Mouse (Mus musculus): ENCODE data around the gene Map2k2. TPM values are rescaled to one million over a fixed set of nuclear protein-coding genes. Genes with fewer than 3 reads are reported as not detected.

Gene Map2k2
- polyA plus RNA-seq, 1 experiment from 2014 or later: 213 TPM

DNA sequence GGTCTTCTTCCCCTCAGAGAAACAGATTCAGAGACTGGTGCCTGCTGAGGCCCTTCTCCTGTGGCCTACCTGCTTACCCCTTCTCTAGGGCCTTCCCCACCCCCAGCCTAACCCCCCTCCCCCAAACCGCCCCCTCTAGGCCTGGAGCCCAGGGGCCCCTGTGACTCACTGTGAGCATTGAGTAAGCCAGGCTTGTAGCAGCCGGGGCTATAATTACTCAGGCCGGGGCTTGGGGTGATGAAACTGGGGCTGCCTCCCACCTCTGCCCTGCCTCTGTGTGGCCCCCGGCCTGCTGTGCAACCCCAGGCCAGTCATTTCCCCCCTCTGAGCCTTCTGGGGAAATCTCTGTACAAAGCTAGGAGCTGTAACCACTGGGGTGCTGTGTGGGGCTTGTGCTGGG lies 40.6 kb downstream of the Map2k2 start:
- Histone ChIP-seq H3K9ac (peak overlapping the region; percentile 36; the same call in 1 of the 2 replicates), H3K36me3 (peaks cover 80% of the 10 kb centered on the region), H3K4me1 (peaks cover 29% of the 10 kb centered on the region), H3K27ac (no peak overlapping the region), H3K27me3 (no peaks in the 10 kb centered on the region), H3K9me3 (no peaks in the 10 kb centered on the region), H3K4me3 (no peak overlapping the region), H3K4me2 (no peak overlapping the region)
- WGBS: 83% methylated on average over 4 of the region's 4 CpGs
- no peak for ATAC-seq (ENCODE audit: insufficient number of reproducible peaks, insufficient read depth, low FRiP score, low TSS enrichment, low read depth)

GRCm38 (mm10) chr10:81151261-81151660 lies 45.5 kb downstream of the Map2k2 start:
- Histone ChIP-seq H3K36me3 (peaks cover 85% of the 10 kb centered on the region), H3K9ac (no peak overlapping the region), H3K4me2 (no peak overlapping the region), H3K4me3 (no peak overlapping the region), H3K27me3 (no peaks in the 10 kb centered on the region), H3K9me3 (no peaks in the 10 kb centered on the region), H3K4me1 (0 out of 2 replicates have a peak, but pooled peaks cover 4% of the 10 kb centered on the region), H3K27ac (no peak overlapping the region)
- ATAC-seq (ENCODE audit: insufficient number of reproducible peaks, insufficient read depth, low FRiP score, low TSS enrichment, low read depth): no peak
- WGBS: 79% methylated on average over 6 of the region's 6 CpGs

GRCm38 (mm10) chr10:81152609-81153008 lies 46.9 kb downstream of the Map2k2 start:
- H3K27ac ChIP-seq: peak overlapping the region; percentile 57; the same call in 1 of the 2 replicates

GRCm38 (mm10) chr10:81154313-81154712 lies 48.6 kb downstream of the Map2k2 start:
- Histone ChIP-seq H3K4me2 (no peak overlapping the region), H3K9me3 (no peaks in the 10 kb centered on the region), H3K27ac (peak overlapping the region; percentile 36; the same call in 1 of the 2 replicates), H3K27me3 (no peaks in the 10 kb centered on the region), H3K4me1 (no peaks in the 10 kb centered on the region), H3K9ac (no peak overlapping the region), H3K36me3 (peaks cover 82% of the 10 kb centered on the region), H3K4me3 (no peak overlapping the region)
- ATAC-seq (ENCODE audit: insufficient number of reproducible peaks, insufficient read depth, low FRiP score, low TSS enrichment, low read depth): no peak
- 90% methylated on average over 12 of the region's 12 CpGs for WGBS

More at GRCm38 (mm10) chr10:81152609-81153008, 46.9 kb downstream of the Map2k2 start:
- H3K9ac ChIP-seq: no peak overlapping the region
- H3K4me3 ChIP-seq: no peak overlapping the region
- H3K9me3 ChIP-seq: no peaks in the 10 kb centered on the region
- H3K4me2 ChIP-seq: no peak overlapping the region
- no peaks in the 10 kb centered on the region for H3K27me3 ChIP-seq
- peaks cover 85% of the 10 kb centered on the region for H3K36me3 ChIP-seq
- H3K4me1 ChIP-seq: no peaks in the 10 kb centered on the region
- 73% methylated on average over 12 of the region's 12 CpGs for WGBS
- ATAC-seq (ENCODE audit: insufficient number of reproducible peaks, insufficient read depth, low FRiP score, low TSS enrichment, low read depth): no peak

GRCm38 (mm10) chr10:81154736-81155135 lies 49.0 kb downstream of the Map2k2 start:
- no peak overlapping the region for H3K9ac ChIP-seq
- no peak overlapping the region for H3K4me3 ChIP-seq
- no peaks in the 10 kb centered on the region for H3K9me3 ChIP-seq
- H3K27ac ChIP-seq: peak overlapping the region; percentile 36; the same call in 1 of the 2 replicates
- WGBS: 79% methylated on average over 6 of the region's 6 CpGs
- H3K27me3 ChIP-seq: no peaks in the 10 kb centered on the region
- no peak overlapping the region for H3K4me2 ChIP-seq
- no peaks in the 10 kb centered on the region for H3K4me1 ChIP-seq
- ATAC-seq (ENCODE audit: insufficient number of reproducible peaks, insufficient read depth, low FRiP score, low TSS enrichment, low read depth): no peak
- peaks cover 80% of the 10 kb centered on the region for H3K36me3 ChIP-seq

GRCm38 (mm10) chr10:81161602-81162317 lies 56.0 kb downstream of the Map2k2 start:
- no peaks in the 10 kb centered on the region for H3K27me3 ChIP-seq
- 86% methylated on average over 8 of the region's 8 CpGs for WGBS
- H3K27ac ChIP-seq: no peak overlapping the region
- peaks cover 81% of the 10 kb centered on the region for H3K36me3 ChIP-seq
- H3K4me2 ChIP-seq: no peak overlapping the region
- ATAC-seq (ENCODE audit: insufficient number of reproducible peaks, insufficient read depth, low FRiP score, low TSS enrichment, low read depth): no peak
- 0 out of 2 replicates have a peak overlapping the region, but pooled peaks have one; percentile 27 for H3K9ac ChIP-seq
- H3K4me3 ChIP-seq: no peak overlapping the region
- peaks cover 11% of the 10 kb centered on the region for H3K4me1 ChIP-seq
- H3K9me3 ChIP-seq: no peaks in the 10 kb centered on the region

DNA sequence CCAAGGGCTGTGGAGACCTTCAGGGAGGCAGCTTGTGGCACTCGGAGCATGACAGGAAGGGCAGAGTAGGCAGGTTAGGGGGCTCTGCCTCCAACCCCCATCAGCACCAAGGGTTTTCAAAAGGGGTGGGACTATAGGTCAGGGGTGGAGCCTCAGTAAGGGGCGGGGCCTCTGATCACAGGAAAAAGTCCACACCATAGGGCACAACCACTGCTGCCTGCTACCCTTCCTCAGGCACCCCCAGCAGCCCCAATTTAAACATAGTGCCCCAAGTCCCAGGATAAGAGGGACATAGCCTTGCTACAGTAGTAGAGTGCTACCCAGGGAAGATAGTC lies 56.6 kb downstream of the Map2k2 start:
- H3K4me1 ChIP-seq: peaks cover 14% of the 10 kb centered on the region
- 74% methylated on average over 2 of the region's 2 CpGs for WGBS
- no peak overlapping the region for H3K4me3 ChIP-seq
- peaks cover 75% of the 10 kb centered on the region for H3K36me3 ChIP-seq
- no peaks in the 10 kb centered on the region for H3K27me3 ChIP-seq
- no peak overlapping the region for H3K4me2 ChIP-seq
- H3K27ac ChIP-seq: no peak overlapping the region
- H3K9ac ChIP-seq: 0 out of 2 replicates have a peak overlapping the region, but pooled peaks have one; percentile 27
- ATAC-seq (ENCODE audit: insufficient number of reproducible peaks, insufficient read depth, low FRiP score, low TSS enrichment, low read depth): no peak
- no peaks in the 10 kb centered on the region for H3K9me3 ChIP-seq

GRCm38 (mm10) chr10:81165118-81165517 lies 59.4 kb downstream of the Map2k2 start:
- Histone ChIP-seq H3K4me1 (peaks cover 21% of the 10 kb centered on the region), H3K9ac (peak overlapping the region; percentile 44; the same call in 1 of the 2 replicates), H3K9me3 (no peaks in the 10 kb centered on the region), H3K36me3 (peaks cover 52% of the 10 kb centered on the region), H3K27ac (no peak overlapping the region), H3K4me2 (no peak overlapping the region), H3K4me3 (no peak overlapping the region), H3K27me3 (no peaks in the 10 kb centered on the region)
- no peak for ATAC-seq (ENCODE audit: insufficient number of reproducible peaks, insufficient read depth, low FRiP score, low TSS enrichment, low read depth)
- 81% methylated on average over 8 of the region's 8 CpGs for WGBS

GRCm38 (mm10) chr10:81167200-81168086 lies 61.7 kb downstream of the Map2k2 start, which contains the start of gene Pias4:
Gene Pias4 (minus strand): TSS chr10:81167923.
- Histone ChIP-seq H3K9ac (peak within 1 kb of the TSS; percentile 89), H3K9me3 (no peaks in the 10 kb centered on the region), H3K4me2 (peak within 1 kb of the TSS; percentile 92), H3K36me3 (peaks cover 29% of the 10 kb centered on the region), H3K27ac (peak within 1 kb of the TSS; percentile 87), H3K4me3 (peak within 1 kb of the TSS; percentile 92), H3K27me3 (no peaks in the 10 kb centered on the region), H3K4me1 (peaks cover 21% of the 10 kb centered on the region)
- ATAC-seq (ENCODE audit: insufficient number of reproducible peaks, insufficient read depth, low FRiP score, low TSS enrichment, low read depth): peak; percentile 84
- under 1% methylated on average over 62 of the region's 64 CpGs for WGBS

DNA sequence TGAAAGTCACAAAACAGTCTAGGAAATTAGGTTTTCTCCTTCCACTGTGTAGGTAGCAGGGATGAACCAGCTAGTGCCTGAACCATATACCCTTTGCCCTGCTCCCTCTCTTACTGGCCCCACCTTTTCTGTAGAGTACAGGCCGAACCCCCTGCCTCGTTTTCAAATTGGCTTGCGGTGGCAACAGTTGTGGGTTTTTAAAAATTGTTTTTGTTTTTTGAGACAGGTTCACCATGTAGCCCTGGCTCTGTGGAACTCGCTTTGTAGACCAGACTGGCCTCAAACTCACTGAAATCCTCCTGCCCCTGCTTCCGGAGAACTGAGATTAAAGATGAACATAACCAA lies 62.3 kb downstream of the Map2k2 start:
- H3K4me3 ChIP-seq: peak overlapping the region; percentile 92
- peak overlapping the region; percentile 87 for H3K27ac ChIP-seq
- H3K4me1 ChIP-seq: peaks cover 24% of the 10 kb centered on the region
- H3K27me3 ChIP-seq: no peaks in the 10 kb centered on the region
- ATAC-seq (ENCODE audit: insufficient number of reproducible peaks, insufficient read depth, low FRiP score, low TSS enrichment, low read depth): peak; percentile 40; the same call in 1 of the 2 replicates
- peak overlapping the region; percentile 70 for H3K9ac ChIP-seq
- 6% methylated on average over 5 of the region's 5 CpGs for WGBS
- H3K4me2 ChIP-seq: peak overlapping the region; percentile 92
- H3K36me3 ChIP-seq: peaks cover 23% of the 10 kb centered on the region
- no peaks in the 10 kb centered on the region for H3K9me3 ChIP-seq

GRCm38 (mm10) chr10:81168521-81169244 lies 63.0 kb downstream of the Map2k2 start:
- Histone ChIP-seq H3K4me3 (peak overlapping the region; percentile 92), H3K9ac (peak overlapping the region; percentile 70), H3K4me1 (peaks cover 31% of the 10 kb centered on the region), H3K4me2 (peak overlapping the region; percentile 92), H3K27me3 (no peaks in the 10 kb centered on the region), H3K9me3 (no peaks in the 10 kb centered on the region), H3K36me3 (peaks cover 18% of the 10 kb centered on the region), H3K27ac (peak overlapping the region; percentile 87)
- WGBS: 3% methylated on average over 29 of the region's 29 CpGs
- ATAC-seq (ENCODE audit: insufficient number of reproducible peaks, insufficient read depth, low FRiP score, low TSS enrichment, low read depth): no peak

All from embryonic facial prominence, embryonic 13.5 days (tissue).